Mouse (Mus musculus): ENCODE results near the gene Tox4. TPM values are rescaled to one million over a fixed set of nuclear protein-coding genes. Genes with fewer than 3 reads are reported as not detected.

The Tox4 gene
- polyA plus RNA-seq, 1 experiment from 2014 or later, result 61.0 TPM

- Histone ChIP-seq H3K9ac (peak overlapping the region; percentile 96), H3K27me3 (replicated peaks) (no peaks in the 10 kb centered on the region), H3K4me2 (peak overlapping the region; percentile 78), H3K27ac (peak overlapping the region; percentile 96), H3K36me3 (replicated peaks) (peaks cover 16% of the 10 kb centered on the region), H3K4me3 (peak overlapping the region; percentile 87), H3K4me1 (peaks cover 53% of the 10 kb centered on the region), H3K9me3 (no peaks in the 10 kb centered on the region)
- 0% methylated on average over 31 of the region's 41 CpGs for WGBS
- peak; percentile 88 for ATAC-seq (replicated peaks)
These were observed 37.0 kb downstream of the Tox4 start for GRCm38 (mm10) chr14:52315792-52316440.

- Histone ChIP-seq H3K4me3 (peak overlapping the region; percentile 87), H3K9me3 (no peaks in the 10 kb centered on the region), H3K9ac (peak overlapping the region; percentile 96), H3K4me1 (peaks cover 46% of the 10 kb centered on the region), H3K27me3 (replicated peaks) (no peaks in the 10 kb centered on the region), H3K4me2 (peak overlapping the region; percentile 78), H3K36me3 (replicated peaks) (peaks cover 16% of the 10 kb centered on the region), H3K27ac (peak overlapping the region; percentile 96)
- 1% methylated on average over 16 of the region's 16 CpGs for WGBS
- ATAC-seq (replicated peaks), result peak; percentile 86
These were observed 37.7 kb downstream of the Tox4 start for GRCm38 (mm10) chr14:52316441-52317225.

DNA sequence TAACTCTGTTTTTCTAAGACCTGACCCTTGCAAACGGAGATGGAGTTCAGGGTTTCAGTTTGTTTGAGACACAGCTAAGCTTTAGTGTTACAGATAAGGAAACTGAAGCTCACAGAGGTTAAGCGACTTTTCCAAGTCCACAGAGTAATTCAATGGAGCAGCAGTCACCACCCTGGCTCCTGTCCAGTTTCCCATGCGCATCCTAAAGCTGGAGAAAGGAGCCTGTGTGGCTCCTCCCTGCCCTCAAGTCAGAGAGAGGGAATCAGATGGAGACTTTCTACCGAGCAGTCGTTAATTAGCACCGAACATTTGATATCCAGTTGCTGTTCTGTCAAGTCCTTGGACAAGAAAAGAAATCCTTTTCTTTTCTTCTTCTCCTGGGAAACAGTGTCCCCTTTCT is 40.4 kb downstream of the Tox4 start:
- no peaks in the 10 kb centered on the region for H3K27me3 ChIP-seq (replicated peaks)
- H3K4me2 ChIP-seq, result no peak overlapping the region
- no peak overlapping the region for H3K9ac ChIP-seq
- no peaks in the 10 kb centered on the region for H3K36me3 ChIP-seq (replicated peaks)
- H3K27ac ChIP-seq, result no peak overlapping the region
- H3K4me1 ChIP-seq, result peaks cover 19% of the 10 kb centered on the region
- no peak for ATAC-seq (replicated peaks)
- no peak overlapping the region for H3K4me3 ChIP-seq
- WGBS, result 66% methylated on average over 6 of the region's 6 CpGs
- no peaks in the 10 kb centered on the region for H3K9me3 ChIP-seq

DNA sequence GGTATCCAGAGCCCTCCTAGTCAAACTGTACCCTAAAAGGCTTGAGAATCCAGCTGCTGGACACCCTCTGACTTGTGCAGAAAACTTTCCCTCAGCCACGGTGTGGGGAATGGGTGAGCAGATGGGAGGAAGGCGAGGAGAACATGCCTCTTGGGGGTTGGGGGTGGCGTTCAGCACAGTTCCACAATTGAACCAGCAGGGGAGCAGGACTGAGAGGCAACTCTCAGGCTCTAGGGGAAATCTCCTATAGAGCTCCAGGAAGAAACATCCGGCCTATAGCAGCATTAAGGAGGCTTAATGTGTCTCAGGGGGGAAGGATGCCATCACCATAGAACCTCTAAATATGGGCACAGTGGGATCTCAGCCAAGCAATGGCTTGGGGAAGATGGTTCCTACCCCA is 46.9 kb downstream of the Tox4 start:
- no peak overlapping the region for H3K9ac ChIP-seq
- ATAC-seq (replicated peaks), result no peak
- 1% methylated on average over 4 of the region's 4 CpGs for WGBS

GRCm38 (mm10) chr14:52327375-52327901 is 48.5 kb downstream of the Tox4 start:
- Histone ChIP-seq H3K4me3 (peak overlapping the region; percentile 45), H3K9me3 (no peaks in the 10 kb centered on the region), H3K9ac (peak overlapping the region; percentile 41), H3K36me3 (replicated peaks) (no peaks in the 10 kb centered on the region), H3K27me3 (replicated peaks) (no peaks in the 10 kb centered on the region), H3K27ac (peak overlapping the region; percentile 66), H3K4me1 (peaks cover 23% of the 10 kb centered on the region), H3K4me2 (peak overlapping the region; percentile 93)
- under 1% methylated on average over 14 of the region's 14 CpGs for WGBS
- ATAC-seq (replicated peaks), result peak; percentile 66

More for the DNA sequence above, 46.9 kb downstream of the Tox4 start:
- no peaks in the 10 kb centered on the region for H3K36me3 ChIP-seq (replicated peaks)
- H3K27me3 ChIP-seq (replicated peaks), result no peaks in the 10 kb centered on the region
- 0 out of 2 replicates have a peak overlapping the region, but pooled peaks have one; percentile 20 for H3K27ac ChIP-seq
- peak overlapping the region; percentile 45; the same call in 1 of the 2 replicates for H3K4me3 ChIP-seq
- H3K9me3 ChIP-seq, result no peaks in the 10 kb centered on the region
- peak overlapping the region; percentile 93 for H3K4me2 ChIP-seq
- peaks cover 23% of the 10 kb centered on the region for H3K4me1 ChIP-seq

- H3K4me1 ChIP-seq, result peaks cover 23% of the 10 kb centered on the region
- ATAC-seq (replicated peaks), result peak; percentile 69
These were observed 49.2 kb downstream of the Tox4 start, which contains the start of gene Sall2 for GRCm38 (mm10) chr14:52327910-52328812. Sall2 (minus strand) TSS chr14:52328762.

GRCm38 (mm10) chr14:52331069-52331750 is 52.3 kb downstream of the Tox4 start:
- no peak for ATAC-seq (replicated peaks)
- Histone ChIP-seq H3K27ac (peak overlapping the region; percentile 53), H3K4me2 (no peak overlapping the region)

More at GRCm38 (mm10) chr14:52327910-52328812, 49.2 kb downstream of the Tox4 start, which contains the start of gene Sall2:
- no peaks in the 10 kb centered on the region for H3K36me3 ChIP-seq (replicated peaks)
- H3K9ac ChIP-seq, result peak within 1 kb of the TSS; percentile 41
- no peaks in the 10 kb centered on the region for H3K9me3 ChIP-seq
- peak within 1 kb of the TSS; percentile 66 for H3K27ac ChIP-seq
- peak within 1 kb of the TSS; percentile 45 for H3K4me3 ChIP-seq
- no peaks in the 10 kb centered on the region for H3K27me3 ChIP-seq (replicated peaks)
- peak within 1 kb of the TSS; percentile 93 for H3K4me2 ChIP-seq
- WGBS, result under 1% methylated on average over 26 of the region's 26 CpGs

DNA sequence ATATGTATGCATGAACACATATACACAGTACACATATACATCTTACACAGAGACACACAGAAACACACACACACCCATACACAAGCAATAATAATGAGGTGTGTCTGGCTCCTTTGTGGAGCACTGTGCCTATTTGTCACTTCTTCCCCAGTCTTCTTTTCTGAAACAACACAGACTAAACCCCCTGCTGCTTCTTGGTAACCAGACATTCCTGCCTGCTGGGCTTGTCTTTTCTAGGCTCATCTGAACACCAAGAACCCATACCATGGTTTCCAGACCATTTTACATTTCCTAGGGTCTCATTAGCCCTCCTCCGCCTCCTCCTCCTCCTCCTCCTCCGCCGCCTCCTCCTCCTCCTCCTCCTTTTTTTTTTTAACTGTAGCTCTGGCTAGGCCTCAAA is 53.2 kb downstream of the Tox4 start:
- Histone ChIP-seq H3K36me3 (replicated peaks) (no peaks in the 10 kb centered on the region), H3K4me2 (no peak overlapping the region), H3K4me3 (no peak overlapping the region), H3K4me1 (peaks cover 9% of the 10 kb centered on the region), H3K9ac (no peak overlapping the region), H3K27ac (no peak overlapping the region), H3K9me3 (no peaks in the 10 kb centered on the region), H3K27me3 (replicated peaks) (no peaks in the 10 kb centered on the region)
- WGBS, result 38% methylated on average over 2 of the region's 3 CpGs
- no peak for ATAC-seq (replicated peaks)

More at GRCm38 (mm10) chr14:52331069-52331750, 52.3 kb downstream of the Tox4 start:
- H3K9me3 ChIP-seq, result no peaks in the 10 kb centered on the region
- no peaks in the 10 kb centered on the region for H3K27me3 ChIP-seq (replicated peaks)
- H3K36me3 ChIP-seq (replicated peaks), result no peaks in the 10 kb centered on the region
- H3K4me1 ChIP-seq, result peaks cover 18% of the 10 kb centered on the region
- no peak overlapping the region for H3K4me3 ChIP-seq
- no peak overlapping the region for H3K9ac ChIP-seq
- WGBS, result 4% methylated on average over 4 of the region's 4 CpGs

- H3K4me3 ChIP-seq, result peak overlapping the region; percentile 31
- H3K9me3 ChIP-seq, result no peaks in the 10 kb centered on the region
- ATAC-seq (replicated peaks), result peak; percentile 78
- peak overlapping the region; percentile 64 for H3K27ac ChIP-seq
- H3K4me1 ChIP-seq, result peaks cover 2% of the 10 kb centered on the region; the same call in 1 of the 2 replicates
- peak overlapping the region; percentile 47 for H3K4me2 ChIP-seq
- 30% methylated on average over 21 of the region's 21 CpGs for WGBS
- H3K27me3 ChIP-seq (replicated peaks), result no peaks in the 10 kb centered on the region
- peak overlapping the region; percentile 31; the same call in 1 of the 2 replicates for H3K9ac ChIP-seq
- H3K36me3 ChIP-seq (replicated peaks), result no peaks in the 10 kb centered on the region
These were observed 60.0 kb downstream of the Tox4 start for GRCm38 (mm10) chr14:52338751-52339511.

DNA sequence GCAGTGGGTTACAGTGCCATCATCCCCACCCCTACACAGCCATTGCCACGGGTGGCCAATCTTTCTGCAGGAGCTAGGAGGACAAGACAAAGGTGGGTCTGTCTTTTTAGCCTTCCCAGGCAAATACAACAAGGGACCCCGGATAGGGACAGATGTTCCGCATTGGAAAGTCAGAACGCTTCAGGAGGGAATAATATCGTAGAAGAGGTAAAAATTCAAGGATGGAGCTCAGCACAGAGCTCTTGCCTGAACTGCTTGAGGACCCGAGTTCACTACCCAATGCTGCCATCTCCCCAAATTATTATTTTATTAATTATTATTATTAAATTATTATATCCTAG is 60.5 kb downstream of the Tox4 start:
- no peaks in the 10 kb centered on the region for H3K9me3 ChIP-seq
- no peaks in the 10 kb centered on the region for H3K36me3 ChIP-seq (replicated peaks)
- peak overlapping the region; percentile 64 for H3K27ac ChIP-seq
- H3K9ac ChIP-seq, result no peak overlapping the region
- H3K4me2 ChIP-seq, result peak overlapping the region; percentile 47
- H3K4me3 ChIP-seq, result peak overlapping the region; percentile 31; the same call in 1 of the 2 replicates
- no peaks in the 10 kb centered on the region for H3K27me3 ChIP-seq (replicated peaks)
- peaks cover 2% of the 10 kb centered on the region; the same call in 1 of the 2 replicates for H3K4me1 ChIP-seq
- ATAC-seq (replicated peaks), result 0 out of 2 replicates have a peak, but pooled peaks have one; percentile 8
- WGBS, result 79% methylated on average over 6 of the region's 6 CpGs
